Mouse (Mus musculus) intestine, embryonic 14.5 days (tissue): ENCODE results near the gene Arhgef10l. TPM values are rescaled to one million over a fixed set of nuclear protein-coding genes. Genes with fewer than 3 reads are reported as not detected.

Experiments used
- ATAC-seq: fragments of 200-750 bp; cut with Nextera tagmentation; replicated peaks from 2 replicates; pipeline ENCODE4 v1.8.0; 2017; ENCODE audit warnings: low read depth, moderate number of reproducible peaks, moderate TSS enrichment, moderate library complexity; ENCODE audit not compliant: low FRiP score, low TSS enrichment
- DNase-seq: peaks from one replicate; pipeline ENCODE4 v3.0.0-alpha.2; 2018; ENCODE audit warnings: low spot score
- H3K27ac ChIP-seq: fragments of 300-500 bp; sonication (generic); 2 replicates; pipeline ENCODE4 v1.5.1; 2014; ENCODE audit warnings: low read depth, mild to moderate bottlenecking, control low read depth
- H3K27me3 ChIP-seq: fragments of 300-500 bp; sonication (generic); replicated peaks from 2 replicates; pipeline ENCODE4 v1.6.1; 2014; ENCODE audit warnings: low read length, control low read depth; ENCODE audit not compliant: control insufficient read depth, insufficient read depth
- H3K36me3 ChIP-seq: fragments of 300-500 bp; sonication (generic); 2 replicates; pipeline ENCODE4 v1.6.1; 2014; ENCODE audit warnings: low read length, control low read depth; ENCODE audit not compliant: control insufficient read depth, insufficient read depth
- H3K4me1 ChIP-seq: fragments of 300-500 bp; sonication (generic); replicated peaks from 2 replicates; pipeline ENCODE4 v1.6.1; 2014; ENCODE audit warnings: low read length, control low read depth, mixed read lengths; ENCODE audit not compliant: control insufficient read depth, insufficient read depth
- H3K4me2 ChIP-seq: fragments of 300-500 bp; sonication (generic); 2 replicates; pipeline ENCODE4 v1.6.1; 2014; ENCODE audit warnings: low read length
- H3K4me3 ChIP-seq: fragments of 300-500 bp; sonication (generic); 2 replicates; pipeline ENCODE4 v1.5.1; 2014; ENCODE audit warnings: low read depth, low read length, control low read depth, mixed read lengths
- H3K9ac ChIP-seq: fragments of 300-500 bp; sonication (generic); 2 replicates; pipeline ENCODE4 v1.6.1; 2014; ENCODE audit warnings: mild to moderate bottlenecking, low read length
- H3K9me3 ChIP-seq: fragments of 300-500 bp; sonication (generic); 2 replicates; pipeline ENCODE4 v1.6.1; 2016; ENCODE audit warnings: low read length, control low read depth; ENCODE audit not compliant: control insufficient read depth
- WGBS: fragments of 180-500 bp; shearing (Covaris S2); extraction: QIAGEN DNeasy Blood & Tissue Kit; methylation state at CpG from one replicate; pipeline ENCODE4 v1.1.7; 2014; 5-methylcytosine and 5-hydroxymethylcytosine counted together
- polyA plus RNA-seq: library from polyadenylated mRNA; unstranded; fragments of >200 nt; fragmentation: Nextera tagmentation; extraction: Ambion mirVana; gene quantifications from 2 replicates; pipeline ENCODE4 v1.2.1, GENCODE M21; 2014

Arhgef10l gene
- polyA plus RNA-seq, 1 experiment from 2014 or later: 15.2 TPM

DNA sequence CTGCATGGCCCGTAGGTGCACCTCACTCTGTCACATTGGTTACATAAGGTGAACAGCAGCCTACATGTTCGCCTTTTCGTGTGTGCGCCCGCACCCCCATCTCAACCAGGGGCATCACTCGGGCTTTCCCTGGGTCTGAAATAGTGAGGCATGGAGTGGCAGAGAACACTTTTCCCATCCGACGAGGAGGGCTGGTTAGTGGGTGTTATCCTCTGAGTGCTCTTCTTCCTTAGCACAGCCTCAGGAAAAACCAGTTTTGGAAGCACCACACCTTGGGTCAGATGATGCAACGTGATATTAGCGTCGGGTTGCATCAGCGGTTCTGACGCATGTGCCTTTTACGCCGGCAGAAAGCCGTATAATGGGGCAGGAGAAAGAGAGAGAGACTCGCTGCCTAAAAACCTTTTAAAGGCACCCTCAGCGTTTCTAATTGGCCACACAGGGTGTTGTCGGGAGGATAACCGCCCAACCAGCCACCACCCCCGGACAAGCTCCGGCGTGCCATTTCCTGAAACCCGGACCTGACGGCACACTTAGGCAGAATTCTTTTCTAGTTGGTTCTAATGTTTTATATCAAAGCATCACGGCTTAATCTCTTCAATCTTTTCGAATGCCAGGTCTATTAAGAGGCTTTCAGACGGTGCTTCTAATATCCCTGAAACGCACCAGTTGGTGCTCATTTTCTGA lies 33.8 kb upstream of the Arhgef10l start:
- 7% methylated on average over 29 of the region's 29 CpGs for WGBS
- H3K27ac ChIP-seq: no peak overlapping the region

DNA sequence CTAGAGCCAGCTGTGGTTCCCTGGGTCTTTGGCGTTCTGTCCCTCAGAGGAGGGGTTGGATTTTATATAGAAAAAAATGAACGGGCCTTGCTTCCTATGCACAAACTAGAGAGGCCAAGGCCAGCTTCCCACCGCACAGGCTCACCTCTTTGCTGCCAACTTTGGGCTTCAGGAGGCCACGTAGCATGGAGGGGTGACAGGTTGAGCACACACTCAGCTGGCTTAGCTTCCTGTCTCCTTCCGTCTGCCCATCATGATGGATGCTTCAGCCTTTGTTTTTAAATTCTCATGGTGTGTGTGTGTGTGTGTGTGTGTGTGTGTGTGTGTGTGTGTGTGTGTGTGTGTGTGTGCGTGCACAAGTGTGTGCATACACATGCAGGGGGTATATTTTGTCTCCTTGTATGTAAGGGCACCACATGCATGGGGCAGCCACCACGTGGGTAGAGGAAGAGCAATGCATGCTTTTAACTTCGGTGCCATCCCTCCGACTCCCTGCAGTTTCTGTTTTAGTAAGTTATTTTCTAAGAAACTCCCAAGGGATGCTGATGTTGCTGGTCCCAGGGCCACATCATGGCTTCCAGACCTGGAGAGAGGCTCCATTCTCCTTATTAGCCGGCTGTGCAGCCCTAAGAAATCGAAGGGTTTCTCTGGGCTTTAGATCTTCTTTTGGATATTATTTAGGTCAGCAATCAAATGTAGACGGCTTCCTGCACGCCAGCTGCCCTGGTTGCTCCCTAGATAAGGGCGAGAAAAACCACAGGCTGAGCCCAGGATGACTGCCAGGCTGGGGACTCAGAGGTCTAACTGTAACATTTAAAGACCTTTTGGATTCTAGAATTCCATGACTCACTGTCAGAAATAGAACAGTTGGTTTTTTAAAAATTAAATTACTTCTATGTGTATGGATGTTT lies 30.1 kb upstream of the Arhgef10l start:
- H3K9me3 ChIP-seq: no peaks in the 10 kb centered on the region
- no peak overlapping the region for H3K27ac ChIP-seq
- H3K9ac ChIP-seq: no peak overlapping the region
- H3K36me3 ChIP-seq: no peaks in the 10 kb centered on the region
- no peak overlapping the region for H3K4me3 ChIP-seq
- H3K4me2 ChIP-seq: no peak overlapping the region
- no peak for ATAC-seq
- H3K4me1 ChIP-seq: peaks cover 11% of the 10 kb centered on the region
- WGBS: 71% methylated on average over 14 of the region's 14 CpGs
- no peak for DNase-seq
- H3K27me3 ChIP-seq: peaks cover 19% of the 10 kb centered on the region

More for the DNA sequence above, 33.8 kb upstream of the Arhgef10l start:
- ATAC-seq: no peak
- Histone ChIP-seq H3K9me3 (no peaks in the 10 kb centered on the region), H3K4me1 (peaks cover 25% of the 10 kb centered on the region), H3K4me2 (peak overlapping the region; percentile 84), H3K36me3 (no peaks in the 10 kb centered on the region), H3K9ac (0 out of 2 replicates have a peak overlapping the region, but pooled peaks have one; percentile 16), H3K4me3 (peak overlapping the region; percentile 84), H3K27me3 (peaks cover 19% of the 10 kb centered on the region)
- no peak for DNase-seq

DNA sequence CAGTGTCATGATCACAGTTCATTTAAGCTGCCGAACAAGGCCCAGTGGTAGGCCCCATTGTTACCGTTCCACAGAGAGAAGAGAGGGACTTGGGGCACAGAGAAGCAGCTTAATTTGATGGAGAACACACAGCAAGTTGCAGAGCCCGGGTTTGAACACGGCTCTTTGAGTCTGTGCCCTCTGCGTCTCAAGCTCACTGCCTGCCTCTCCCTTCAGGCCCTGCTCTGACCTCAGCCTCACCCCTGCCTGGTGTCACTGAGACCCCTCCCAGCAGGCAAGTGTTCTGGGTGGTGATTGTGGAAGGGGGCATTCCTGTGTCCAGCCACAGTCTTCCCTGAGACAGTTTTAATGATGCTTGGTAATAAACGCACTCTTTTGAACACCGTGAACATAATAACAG lies 29.3 kb upstream of the Arhgef10l start:
- ATAC-seq (no peak), DNase-seq (no peak)
- Histone ChIP-seq H3K4me3 (no peak overlapping the region), H3K36me3 (no peaks in the 10 kb centered on the region), H3K27ac (no peak overlapping the region), H3K9ac (no peak overlapping the region), H3K4me1 (peaks cover 3% of the 10 kb centered on the region; the same call in 1 of the 2 replicates), H3K9me3 (no peaks in the 10 kb centered on the region), H3K4me2 (no peak overlapping the region), H3K27me3 (peaks cover 15% of the 10 kb centered on the region)
- 72% methylated on average over 7 of the region's 7 CpGs for WGBS

DNA sequence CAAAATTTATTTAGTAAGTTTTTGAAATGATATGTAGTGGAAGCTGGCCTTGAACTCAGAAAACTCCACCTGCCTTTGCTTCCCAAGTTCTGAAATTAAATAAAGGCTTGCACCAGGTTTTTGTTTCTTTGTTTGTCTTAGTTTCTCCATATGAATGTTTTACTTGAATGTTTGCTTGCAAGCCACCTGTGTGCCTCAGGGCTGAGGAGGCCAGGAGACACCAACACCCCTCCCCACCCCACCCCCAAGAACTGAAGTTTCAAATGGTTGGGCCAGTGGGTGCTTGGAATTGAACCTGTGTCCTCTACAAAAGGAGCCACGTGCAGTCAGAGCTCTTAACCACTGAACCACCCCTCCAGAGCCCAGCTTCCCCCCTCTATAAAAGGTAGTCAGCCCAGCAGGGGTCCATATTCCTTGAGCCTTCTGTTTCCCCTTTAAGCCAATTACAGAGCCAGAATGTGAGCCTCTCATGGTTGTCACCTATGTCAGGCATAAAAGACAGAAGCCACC lies 28.8 kb upstream of the Arhgef10l start:
- Histone ChIP-seq H3K4me2 (no peak overlapping the region), H3K36me3 (no peaks in the 10 kb centered on the region), H3K9ac (no peak overlapping the region), H3K4me3 (no peak overlapping the region), H3K4me1 (no peaks in the 10 kb centered on the region), H3K27me3 (peaks cover 13% of the 10 kb centered on the region), H3K27ac (no peak overlapping the region), H3K9me3 (no peaks in the 10 kb centered on the region)
- no peak for ATAC-seq
- 55% methylated on average over 1 of the region's 1 CpGs for WGBS
- DNase-seq: no peak

DNA sequence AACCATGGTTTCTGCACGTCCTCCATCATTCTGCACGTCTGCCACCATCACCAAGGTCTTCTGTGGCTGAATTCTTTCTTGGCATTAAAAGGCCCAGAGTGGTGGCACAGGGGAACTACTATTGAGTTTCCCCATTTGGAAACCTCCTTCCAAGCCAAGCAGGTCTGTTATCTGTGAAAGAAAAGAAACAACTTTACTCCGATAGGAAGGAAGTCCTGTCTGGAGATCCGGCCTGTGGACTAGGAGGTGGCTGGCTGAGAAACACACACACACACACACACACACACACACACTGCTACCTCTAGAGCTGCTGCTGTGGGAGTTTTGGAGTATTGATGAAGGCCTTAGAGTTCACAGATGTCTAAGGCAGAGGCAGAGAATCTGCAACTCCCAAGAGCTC lies 27.7 kb upstream of the Arhgef10l start:
- Histone ChIP-seq H3K36me3 (no peaks in the 10 kb centered on the region), H3K4me2 (no peak overlapping the region), H3K4me3 (no peak overlapping the region), H3K27me3 (peaks cover 3% of the 10 kb centered on the region), H3K9me3 (no peaks in the 10 kb centered on the region), H3K27ac (no peak overlapping the region), H3K9ac (no peak overlapping the region), H3K4me1 (no peaks in the 10 kb centered on the region)
- ATAC-seq: no peak
- 67% methylated on average over 4 of the region's 4 CpGs for WGBS
- DNase-seq: no peak

DNA sequence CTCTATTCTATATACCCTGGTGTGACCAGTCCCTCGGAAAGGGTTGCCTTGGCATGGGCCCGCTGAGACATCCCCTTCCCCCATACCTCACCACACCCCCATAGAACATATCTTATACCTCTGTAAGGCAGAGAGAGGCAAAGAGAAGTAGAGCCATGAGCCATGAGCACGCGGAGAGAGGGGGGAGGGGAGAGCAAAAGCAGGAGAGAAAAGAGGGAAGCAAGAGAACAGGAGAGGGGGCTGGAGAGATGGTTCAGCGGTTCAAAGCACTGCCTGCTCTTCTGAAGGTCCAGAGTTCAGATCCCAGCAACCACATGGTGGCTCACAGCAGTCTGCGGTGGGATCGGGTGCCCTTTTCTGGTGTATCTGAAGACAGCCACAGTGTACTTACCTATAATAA lies 25.7 kb upstream of the Arhgef10l start:
- Histone ChIP-seq H3K9ac (no peak overlapping the region), H3K4me2 (no peak overlapping the region), H3K27ac (no peak overlapping the region), H3K9me3 (no peaks in the 10 kb centered on the region), H3K27me3 (no peaks in the 10 kb centered on the region), H3K4me1 (no peaks in the 10 kb centered on the region), H3K4me3 (no peak overlapping the region), H3K36me3 (no peaks in the 10 kb centered on the region)
- ATAC-seq (no peak), DNase-seq (no peak)
- 70% methylated on average over 7 of the region's 7 CpGs for WGBS

DNA sequence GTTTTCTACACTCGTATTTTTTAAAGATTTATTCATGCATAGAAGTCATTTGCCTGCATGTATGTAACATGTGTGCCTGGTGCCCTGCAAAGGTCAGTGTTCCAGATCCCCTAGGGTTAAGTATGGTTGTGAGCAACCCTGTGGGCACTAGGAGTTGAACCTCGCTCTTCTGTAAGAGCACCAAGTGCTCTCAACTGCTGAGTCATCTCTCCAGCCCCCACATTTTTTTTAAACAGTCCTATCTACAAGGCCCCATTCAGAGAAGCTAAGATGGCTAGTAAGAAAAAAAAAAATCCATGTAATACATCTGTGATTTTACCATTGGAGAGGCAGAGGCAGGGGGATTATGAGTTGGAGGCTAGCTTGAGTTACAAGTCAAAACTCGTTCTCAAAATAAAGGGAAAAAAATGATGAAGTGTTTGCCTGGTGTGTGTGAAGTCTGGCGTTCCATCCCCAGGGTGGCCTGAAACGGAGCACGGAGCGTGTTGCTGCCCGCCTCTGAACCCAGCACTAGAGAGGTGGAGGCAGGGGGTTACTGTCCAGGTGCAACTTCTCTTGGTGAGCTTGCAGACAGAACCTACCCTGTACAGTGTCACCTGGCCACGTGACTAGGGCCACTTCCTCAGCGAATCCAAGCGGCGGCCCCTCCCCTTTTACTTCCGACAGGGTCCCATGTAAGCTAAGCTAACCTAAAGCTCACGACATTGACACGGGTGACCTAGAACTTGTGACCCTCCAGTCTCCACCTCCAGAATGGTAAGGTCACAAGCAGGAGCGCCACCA lies 24.3 kb upstream of the Arhgef10l start:
- ATAC-seq (0 out of 2 replicates have a peak, but pooled peaks have one; percentile 33), DNase-seq (no peak)
- Histone ChIP-seq H3K9me3 (no peaks in the 10 kb centered on the region), H3K36me3 (no peaks in the 10 kb centered on the region), H3K27ac (no peak overlapping the region), H3K27me3 (no peaks in the 10 kb centered on the region), H3K9ac (no peak overlapping the region), H3K4me3 (no peak overlapping the region), H3K4me1 (peaks cover under 1% of the 10 kb centered on the region; the same call in 1 of the 2 replicates), H3K4me2 (no peak overlapping the region)
- WGBS: 60% methylated on average over 16 of the region's 16 CpGs

DNA sequence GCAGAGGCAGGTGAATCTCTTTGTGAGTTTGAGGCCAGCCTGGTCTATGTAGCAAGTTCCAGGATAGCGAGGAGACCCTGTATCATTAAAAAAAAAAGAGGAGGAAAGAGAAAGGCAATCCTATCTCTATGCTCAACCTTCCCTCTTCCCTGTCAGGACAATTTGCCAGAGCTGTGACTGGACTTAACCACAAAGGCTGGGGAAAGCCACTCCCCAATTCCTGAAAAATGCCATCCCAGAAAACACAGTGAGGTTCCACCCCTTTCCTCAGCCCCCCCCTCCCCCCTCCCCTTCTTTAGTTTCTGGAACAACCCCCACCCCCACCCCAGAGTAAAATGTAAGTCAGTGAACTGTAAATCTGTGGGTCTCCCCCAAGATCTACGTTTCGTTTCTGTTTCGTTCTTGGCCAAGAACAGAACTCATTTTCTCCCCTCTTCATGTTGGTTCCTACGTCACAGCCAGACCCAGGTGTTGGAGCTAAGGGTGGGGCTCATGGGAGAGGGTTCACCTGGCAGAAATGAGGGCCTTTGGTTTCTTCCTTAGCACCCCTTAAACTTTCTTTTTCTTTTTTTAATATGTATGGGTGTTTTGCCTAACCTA lies 23.1 kb upstream of the Arhgef10l start:
- H3K27me3 ChIP-seq: no peaks in the 10 kb centered on the region
- H3K36me3 ChIP-seq: no peaks in the 10 kb centered on the region
- H3K4me1 ChIP-seq: peaks cover 12% of the 10 kb centered on the region
- H3K9me3 ChIP-seq: no peaks in the 10 kb centered on the region
- no peak for ATAC-seq
- 82% methylated on average over 5 of the region's 5 CpGs for WGBS
- no peak for DNase-seq
- no peak overlapping the region for H3K4me3 ChIP-seq
- H3K4me2 ChIP-seq: no peak overlapping the region
- no peak overlapping the region for H3K9ac ChIP-seq
- H3K27ac ChIP-seq: no peak overlapping the region
